Mouse (Mus musculus): ENCODE results near the gene Jag1. TPM values are rescaled to one million over a fixed set of nuclear protein-coding genes. Genes with fewer than 3 reads are reported as not detected.

Gene Jag1
- total and polyA plus RNA-seq, 3 experiments: not detected

DNA sequence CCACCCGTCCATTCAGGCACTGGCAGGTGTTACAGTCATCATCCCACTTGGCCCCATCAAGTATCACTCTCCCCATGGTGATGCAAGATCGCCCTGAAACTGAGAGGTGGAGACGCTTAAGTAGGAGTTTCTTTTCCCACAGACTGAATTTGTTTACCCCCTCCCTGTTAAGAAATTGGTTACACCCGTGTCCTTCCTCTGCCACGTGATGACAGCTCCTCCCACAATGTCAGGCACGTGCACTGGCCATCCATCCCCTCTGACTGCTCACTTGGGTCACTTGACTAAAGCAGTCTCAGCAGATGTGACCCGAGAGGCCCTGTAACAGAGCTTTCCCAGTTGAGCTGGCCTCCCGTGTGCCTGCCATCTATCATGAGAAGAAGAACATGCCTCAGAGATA is 31.2 kb downstream of the Jag1 start:
- H3K79me2 ChIP-seq (replicated peaks; ENCODE audit: control insufficient read depth, extremely low read depth, insufficient read depth, poor library complexity, severe bottlenecking): no peaks in the 10 kb centered on the region
- no peak overlapping the region for H3K4me2 ChIP-seq (ENCODE audit: insufficient read depth, low read depth, poor library complexity, severe bottlenecking)
- dilution Hi-C loops (cut with MboI; ENCODE audit: extremely low pct_ligation_motif_present, extremely low pct_unique_long_range_greater_than_20kb, low sequenced_read_pairs) (no loop called here), in situ Hi-C loops (cut with MboI; ENCODE audit: low pct_ligation_motif_present, low pct_unique_long_range_greater_than_20kb, low sequenced_read_pairs) (no loop called here)
- no peak overlapping the region for H3K27ac ChIP-seq (ENCODE audit: insufficient read depth, low read depth)
- no peak for DNase-seq (ENCODE audit: extremely low read depth)
- H3K4me1 ChIP-seq (ENCODE audit: control insufficient read depth in 1 of 2, insufficient read depth in 2 of 2): no peaks in the 10 kb centered on the region
- no peaks in the 10 kb centered on the region for H3K27me3 ChIP-seq (replicated peaks)
- TF ChIP-seq NELFE (IDR thresholded peaks at IDR 0.05; ENCODE audit: low read depth, low read length): no peak
- no peak for TF ChIP-seq CHD1 (IDR thresholded peaks at IDR 0.05; ENCODE audit: low read depth, low read length)
- no peak for TF ChIP-seq RCOR1 (conservative IDR thresholded peaks at IDR 0.05; ENCODE audit: low read depth, low read length)
- TF ChIP-seq BHLHE40 (IDR thresholded peaks at IDR 0.05; ENCODE audit: low read depth, low read length): peak; percentile 61
- no peak for TF ChIP-seq EP300 (IDR thresholded peaks at IDR 0.05; ENCODE audit: low read length)
- H3K9me3 ChIP-seq (replicated peaks; ENCODE audit: low read length): no peaks in the 10 kb centered on the region
- no peak overlapping the region for H3K9ac ChIP-seq (ENCODE audit: insufficient read depth, low read depth)
- no peaks in the 10 kb centered on the region for H3K36me3 ChIP-seq (replicated peaks in 1 of 2; ENCODE audit: control insufficient read depth in 1 of 2, insufficient read depth in 1 of 2, low read length in 1 of 2)
- H3K4me3 ChIP-seq (replicated peaks in 1 of 3; ENCODE audit: low read depth in 2 of 3, low read length in 2 of 3, poor library complexity in 1 of 3): no peak overlapping the region

DNA sequence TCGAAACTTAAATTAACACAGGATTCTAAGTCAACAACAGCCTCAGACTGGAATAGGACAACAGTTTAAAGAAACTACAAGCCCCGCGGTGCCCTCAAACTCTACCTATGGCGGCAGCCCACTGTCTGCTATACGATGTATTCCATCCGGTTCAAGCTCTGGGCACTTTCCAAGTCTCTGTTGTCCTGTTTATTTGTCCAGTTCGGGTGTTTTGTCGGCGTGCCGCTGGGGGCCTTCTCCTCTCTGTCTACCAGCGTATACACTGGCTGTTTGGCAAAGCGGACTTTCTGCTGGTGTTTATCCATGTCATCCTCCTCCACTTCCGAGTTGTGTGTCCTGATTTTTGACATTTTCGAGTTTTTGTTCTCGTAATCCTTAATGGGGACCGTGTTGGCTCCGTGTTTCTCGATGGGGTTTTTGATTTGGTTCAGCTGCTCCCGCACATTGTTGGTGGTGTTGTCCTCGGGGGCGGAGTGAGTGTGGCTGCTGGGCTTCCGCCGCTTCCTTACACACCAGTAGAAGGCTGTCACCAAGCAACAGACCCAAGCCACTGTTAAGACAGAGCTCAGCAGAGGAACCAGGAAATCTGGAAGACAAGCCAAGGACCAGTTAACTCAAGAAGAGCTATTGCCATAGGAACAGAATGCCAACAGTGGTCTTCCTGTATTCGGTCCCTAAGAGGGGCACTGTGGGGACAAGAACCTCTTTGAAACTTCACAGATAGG is 33.4 kb downstream of the Jag1 start:
- in situ Hi-C loops (cut with MboI; ENCODE audit: low pct_ligation_motif_present, low pct_unique_long_range_greater_than_20kb, low sequenced_read_pairs): no loop called here
- H3K27ac ChIP-seq (ENCODE audit: insufficient read depth, low read depth): no peak overlapping the region
- no peak for DNase-seq (ENCODE audit: extremely low read depth)

DNA sequence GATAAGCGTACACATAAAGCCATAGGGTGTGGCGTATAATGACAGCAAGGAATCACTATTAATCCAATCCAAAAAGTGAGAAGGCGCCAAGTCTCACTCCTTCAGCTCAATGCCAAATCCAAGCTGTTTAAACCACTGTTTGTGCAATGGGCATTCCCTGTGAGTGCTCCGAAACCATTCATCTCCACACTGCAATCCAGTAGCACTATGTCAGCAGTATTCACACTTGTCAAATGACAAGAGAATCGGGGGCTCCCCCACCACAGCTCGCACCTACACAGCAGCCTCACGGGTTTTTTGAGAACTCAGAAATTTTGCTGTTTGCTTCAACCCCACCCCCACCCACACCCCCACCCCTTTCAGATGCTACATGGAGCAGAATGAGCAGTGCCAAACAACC is 35.4 kb downstream of the Jag1 start:
- Histone ChIP-seq H3K9ac (ENCODE audit: insufficient read depth, low read depth) (no peak overlapping the region), H3K27ac (ENCODE audit: insufficient read depth, low read depth) (no peak overlapping the region), H3K27me3 (replicated peaks) (no peaks in the 10 kb centered on the region), H3K79me2 (replicated peaks; ENCODE audit: control insufficient read depth, extremely low read depth, insufficient read depth, poor library complexity, severe bottlenecking) (no peaks in the 10 kb centered on the region), H3K4me3 (replicated peaks in 1 of 3; ENCODE audit: low read depth in 2 of 3, low read length in 2 of 3, poor library complexity in 1 of 3) (no peak overlapping the region), H3K36me3 (replicated peaks in 1 of 2; ENCODE audit: control insufficient read depth in 1 of 2, insufficient read depth in 1 of 2, low read length in 1 of 2) (no peaks in the 10 kb centered on the region), H3K4me2 (ENCODE audit: insufficient read depth, low read depth, poor library complexity, severe bottlenecking) (no peak overlapping the region), H3K9me3 (replicated peaks; ENCODE audit: low read length) (no peaks in the 10 kb centered on the region), H3K4me1 (ENCODE audit: control insufficient read depth in 1 of 2, insufficient read depth in 2 of 2) (no peaks in the 10 kb centered on the region)
- in situ Hi-C loops (cut with MboI; ENCODE audit: low pct_ligation_motif_present, low pct_unique_long_range_greater_than_20kb, low sequenced_read_pairs): no loop called here
- no peak for DNase-seq (ENCODE audit: extremely low read depth)
- TF ChIP-seq NELFE (IDR thresholded peaks at IDR 0.05; ENCODE audit: low read depth, low read length) (no peak), POLR2A (IDR thresholded peaks at IDR 0.05; ENCODE audit: low read depth, low read length) (no peak), TCF12 (IDR thresholded peaks at IDR 0.05; ENCODE audit: low read depth, low read length) (no peak), CHD1 (IDR thresholded peaks at IDR 0.05; ENCODE audit: low read depth, low read length) (no peak), SMC3 (IDR thresholded peaks at IDR 0.05; ENCODE audit: low read depth, low read length) (no peak), ZMIZ1 (IDR thresholded peaks at IDR 0.05; ENCODE audit: low read depth, low read length) (no peak), RCOR1 (conservative IDR thresholded peaks at IDR 0.05; ENCODE audit: low read depth, low read length) (no peak), MYC (IDR thresholded peaks at IDR 0.05; ENCODE audit: low read depth, low read length) (no peak), UBTF (IDR thresholded peaks at IDR 0.05; ENCODE audit: low read depth, low read length) (no peak), USF1 (IDR thresholded peaks at IDR 0.05; ENCODE audit: low read depth, low read length) (no peak), ZKSCAN1 (IDR thresholded peaks at IDR 0.05; ENCODE audit: borderline replicate concordance, low read depth, low read length) (no peak)
- dilution Hi-C loops (cut with MboI; ENCODE audit: extremely low pct_ligation_motif_present, extremely low pct_unique_long_range_greater_than_20kb, low sequenced_read_pairs): no loop called here

More for the DNA sequence above, 33.4 kb downstream of the Jag1 start:
- H3K9ac ChIP-seq (ENCODE audit: insufficient read depth, low read depth): no peak overlapping the region
- H3K36me3 ChIP-seq (replicated peaks in 1 of 2; ENCODE audit: control insufficient read depth in 1 of 2, insufficient read depth in 1 of 2, low read length in 1 of 2): no peaks in the 10 kb centered on the region
- no peak overlapping the region for H3K4me3 ChIP-seq (replicated peaks in 1 of 3; ENCODE audit: low read depth in 2 of 3, low read length in 2 of 3, poor library complexity in 1 of 3)
- H3K79me2 ChIP-seq (replicated peaks; ENCODE audit: control insufficient read depth, extremely low read depth, insufficient read depth, poor library complexity, severe bottlenecking): no peaks in the 10 kb centered on the region
- no peaks in the 10 kb centered on the region for H3K9me3 ChIP-seq (replicated peaks; ENCODE audit: low read length)
- dilution Hi-C loops (cut with MboI; ENCODE audit: extremely low pct_ligation_motif_present, extremely low pct_unique_long_range_greater_than_20kb, low sequenced_read_pairs): no loop called here
- H3K27me3 ChIP-seq (replicated peaks): no peaks in the 10 kb centered on the region
- H3K4me2 ChIP-seq (ENCODE audit: insufficient read depth, low read depth, poor library complexity, severe bottlenecking): no peak overlapping the region
- H3K4me1 ChIP-seq (ENCODE audit: control insufficient read depth in 1 of 2, insufficient read depth in 2 of 2): no peaks in the 10 kb centered on the region
- TF ChIP-seq MAZ (IDR thresholded peaks at IDR 0.05; ENCODE audit: low read depth, low read length) (no peak), BHLHE40 (IDR thresholded peaks at IDR 0.05; ENCODE audit: low read depth, low read length) (no peak), USF2 (conservative IDR thresholded peaks at IDR 0.05; ENCODE audit: low read depth, low read length) (no peak), ZMIZ1 (IDR thresholded peaks at IDR 0.05; ENCODE audit: low read depth, low read length) (no peak), JUND (conservative IDR thresholded peaks at IDR 0.05; ENCODE audit: low read depth, low read length) (no peak), MAFK (IDR thresholded peaks at IDR 0.05; ENCODE audit: insufficient replicate concordance, low read length) (no peak), ZC3H11A (IDR thresholded peaks at IDR 0.05; ENCODE audit: low read depth, low read length) (no peak), SMC3 (IDR thresholded peaks at IDR 0.05; ENCODE audit: low read depth, low read length) (no peak), MEF2A (IDR thresholded peaks at IDR 0.05; ENCODE audit: borderline replicate concordance, low read depth, low read length) (no peak), ZKSCAN1 (IDR thresholded peaks at IDR 0.05; ENCODE audit: borderline replicate concordance, low read depth, low read length) (no peak), ELF1 (IDR thresholded peaks at IDR 0.05; ENCODE audit: low read depth, low read length) (no peak), MYC (IDR thresholded peaks at IDR 0.05; ENCODE audit: low read depth, low read length) (no peak), CTCF (conservative IDR thresholded peaks at IDR 0.05 in 1 of 2, IDR thresholded peaks at IDR 0.05 in 1 of 2; ENCODE audit: low read depth in 2 of 2, low read length in 2 of 2) (no peak), UBTF (IDR thresholded peaks at IDR 0.05; ENCODE audit: low read depth, low read length) (no peak), CHD1 (IDR thresholded peaks at IDR 0.05; ENCODE audit: low read depth, low read length) (no peak), EP300 (IDR thresholded peaks at IDR 0.05; ENCODE audit: low read length) (no peak)

Measured in CH12.LX (cell line).